Mouse (Mus musculus): ENCODE data around the gene Rnf220. TPM values are rescaled to one million over a fixed set of nuclear protein-coding genes. Genes with fewer than 3 reads are reported as not detected.
A peak's percentile ranks its signal among the peaks of the same experiment; 100 is the strongest.
"Not testable (repeated sequence)": the region's sequence is repeated elsewhere in the genome, so short reads cannot be mapped to it uniquely, and the experiment has no call there.

Gene Rnf220
- polyA plus RNA-seq, 1 experiment: 84.5 TPM

- no peak overlapping the region for H3K4me3 ChIP-seq (ENCODE audit: insufficient read depth, low read length)
- no peak for TF ChIP-seq CTCF (IDR thresholded peaks at IDR 0.05; ENCODE audit: low read depth, low read length)
- no peak for TF ChIP-seq POLR2A (IDR thresholded peaks at IDR 0.05; ENCODE audit: borderline replicate concordance, low read depth, low read length)
- H3K4me1 ChIP-seq (ENCODE audit: control insufficient read depth, insufficient read depth, low read length): no peaks in the 10 kb centered on the region
- no peak overlapping the region for H3K27ac ChIP-seq (ENCODE audit: insufficient read depth, low read depth, low read length)
Observed at GRCm38 (mm10) chr4:117272459-117272858, 224.4 kb downstream of the Rnf220 start.

- H3K4me1 ChIP-seq (ENCODE audit: control insufficient read depth, insufficient read depth, low read length): no peaks in the 10 kb centered on the region
- H3K27ac ChIP-seq (ENCODE audit: insufficient read depth, low read depth, low read length): no peak overlapping the region
- TF ChIP-seq CTCF (IDR thresholded peaks at IDR 0.05; ENCODE audit: low read depth, low read length): peak; percentile 41; the same call in 1 of the 2 replicates
- no peak for TF ChIP-seq POLR2A (IDR thresholded peaks at IDR 0.05; ENCODE audit: borderline replicate concordance, low read depth, low read length)
- no peak overlapping the region for H3K4me3 ChIP-seq (ENCODE audit: insufficient read depth, low read length)
Observed at GRCm38 (mm10) chr4:117270278-117270677, 226.6 kb downstream of the Rnf220 start.

GRCm38 (mm10) chr4:117267831-117268437, 228.9 kb downstream of the Rnf220 start:
- TF ChIP-seq CTCF (IDR thresholded peaks at IDR 0.05; ENCODE audit: low read depth, low read length): no peak
- no peak for TF ChIP-seq POLR2A (IDR thresholded peaks at IDR 0.05; ENCODE audit: borderline replicate concordance, low read depth, low read length)
- H3K4me3 ChIP-seq (ENCODE audit: insufficient read depth, low read length): no peak overlapping the region

GRCm38 (mm10) chr4:117267284-117267683, 229.6 kb downstream of the Rnf220 start:
- no peak overlapping the region for H3K27ac ChIP-seq (ENCODE audit: insufficient read depth, low read depth, low read length)
- H3K4me3 ChIP-seq (ENCODE audit: insufficient read depth, low read length): no peak overlapping the region
- TF ChIP-seq POLR2A (IDR thresholded peaks at IDR 0.05; ENCODE audit: borderline replicate concordance, low read depth, low read length) (no peak), CTCF (IDR thresholded peaks at IDR 0.05; ENCODE audit: low read depth, low read length) (peak; percentile 75)
- no peaks in the 10 kb centered on the region for H3K4me1 ChIP-seq (ENCODE audit: control insufficient read depth, insufficient read depth, low read length)

More at GRCm38 (mm10) chr4:117267831-117268437, 228.9 kb downstream of the Rnf220 start:
- H3K27ac ChIP-seq (ENCODE audit: insufficient read depth, low read depth, low read length): no peak overlapping the region
- no peaks in the 10 kb centered on the region for H3K4me1 ChIP-seq (ENCODE audit: control insufficient read depth, insufficient read depth, low read length)

GRCm38 (mm10) chr4:117262987-117263386, 233.9 kb downstream of the Rnf220 start:
- Histone ChIP-seq H3K4me1 (ENCODE audit: control insufficient read depth, insufficient read depth, low read length) (no peaks in the 10 kb centered on the region), H3K27ac (ENCODE audit: insufficient read depth, low read depth, low read length) (no peak overlapping the region), H3K4me3 (ENCODE audit: insufficient read depth, low read length) (no peak overlapping the region)
- TF ChIP-seq POLR2A (IDR thresholded peaks at IDR 0.05; ENCODE audit: borderline replicate concordance, low read depth, low read length): no peak
- no peak for TF ChIP-seq CTCF (IDR thresholded peaks at IDR 0.05; ENCODE audit: low read depth, low read length)

- Histone ChIP-seq H3K4me3 (ENCODE audit: insufficient read depth, low read length) (no peak overlapping the region), H3K4me1 (ENCODE audit: control insufficient read depth, insufficient read depth, low read length) (no peaks in the 10 kb centered on the region), H3K27ac (ENCODE audit: insufficient read depth, low read depth, low read length) (no peak overlapping the region)
- no peak for TF ChIP-seq CTCF (IDR thresholded peaks at IDR 0.05; ENCODE audit: low read depth, low read length)
- no peak for TF ChIP-seq POLR2A (IDR thresholded peaks at IDR 0.05; ENCODE audit: borderline replicate concordance, low read depth, low read length)
Observed at GRCm38 (mm10) chr4:117262101-117262913, 234.5 kb downstream of the Rnf220 start.

- no peak overlapping the region for H3K27ac ChIP-seq (ENCODE audit: insufficient read depth, low read depth, low read length)
- no peaks in the 10 kb centered on the region for H3K4me1 ChIP-seq (ENCODE audit: control insufficient read depth, insufficient read depth, low read length)
- TF ChIP-seq POLR2A (IDR thresholded peaks at IDR 0.05; ENCODE audit: borderline replicate concordance, low read depth, low read length) (no peak), CTCF (IDR thresholded peaks at IDR 0.05; ENCODE audit: low read depth, low read length) (no peak)
- H3K4me3 ChIP-seq (ENCODE audit: insufficient read depth, low read length): no peak overlapping the region
Observed at GRCm38 (mm10) chr4:117261222-117261621, 235.6 kb downstream of the Rnf220 start.

- not testable (repeated sequence) for H3K27ac ChIP-seq (ENCODE audit: insufficient read depth, low read depth, low read length); H3K4me1 ChIP-seq (ENCODE audit: control insufficient read depth, insufficient read depth, low read length); H3K4me3 ChIP-seq (ENCODE audit: insufficient read depth, low read length)
Observed at GRCm38 (mm10) chr4:117259909-117260308, 236.9 kb downstream of the Rnf220 start.

GRCm38 (mm10) chr4:117254672-117255071, 242.2 kb downstream of the Rnf220 start:
- H3K27ac ChIP-seq (ENCODE audit: insufficient read depth, low read depth, low read length): 0 out of 2 replicates have a peak overlapping the region, but pooled peaks have one; percentile 64
- H3K4me1 ChIP-seq (ENCODE audit: control insufficient read depth, insufficient read depth, low read length): peaks cover 26% of the 10 kb centered on the region
- TF ChIP-seq POLR2A (IDR thresholded peaks at IDR 0.05; ENCODE audit: borderline replicate concordance, low read depth, low read length): no peak
- TF ChIP-seq CTCF (IDR thresholded peaks at IDR 0.05; ENCODE audit: low read depth, low read length): no peak
- H3K4me3 ChIP-seq (ENCODE audit: insufficient read depth, low read length): no peak overlapping the region

GRCm38 (mm10) chr4:117254017-117254627, 242.7 kb downstream of the Rnf220 start:
- no peak for TF ChIP-seq POLR2A (IDR thresholded peaks at IDR 0.05; ENCODE audit: borderline replicate concordance, low read depth, low read length)
- no peak for TF ChIP-seq CTCF (IDR thresholded peaks at IDR 0.05; ENCODE audit: low read depth, low read length)
- Histone ChIP-seq H3K4me1 (ENCODE audit: control insufficient read depth, insufficient read depth, low read length) (peaks cover 26% of the 10 kb centered on the region), H3K4me3 (ENCODE audit: insufficient read depth, low read length) (no peak overlapping the region), H3K27ac (ENCODE audit: insufficient read depth, low read depth, low read length) (peak overlapping the region; percentile 70)
